Mouse (Mus musculus): ENCODE measurements around the gene BC061237.
"Not testable (repeated sequence)": the region's sequence is repeated elsewhere in the genome, so short reads cannot be mapped to it uniquely, and the experiment has no call there.

Gene BC061237

GRCm38 (mm10) chr14:44492163-44492562, at the start of gene BC061237:
BC061237 (plus strand) TSS chr14:44492463.
- not testable (repeated sequence) for DNase-seq (ENCODE audit: low spot score)

DNA sequence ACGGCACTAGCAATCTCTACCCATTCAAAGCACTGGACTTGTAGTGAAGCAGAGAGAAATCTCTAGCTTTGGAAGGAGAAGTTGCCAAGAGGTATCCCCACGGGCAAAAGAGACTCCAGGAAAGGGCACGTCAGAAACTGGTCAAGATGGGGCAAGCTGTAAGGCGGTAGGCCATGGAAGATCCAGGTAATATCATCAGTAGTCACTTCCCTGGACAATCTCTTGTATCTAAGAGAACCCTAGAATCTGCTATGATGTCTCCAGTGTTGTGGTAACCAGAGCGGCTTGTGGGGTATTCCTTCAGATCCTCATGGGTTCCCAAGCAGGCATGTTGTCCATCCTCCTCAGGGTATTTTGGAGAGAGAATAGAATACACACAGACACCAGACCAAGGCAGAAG, 25.7 kb downstream of the BC061237 start, which contains the start of gene Gm17093:
TSS of gene Gm17093 (plus strand) at position 301 of the 400 bp plus-strand sequence.
- not testable (repeated sequence) for DNase-seq (ENCODE audit: low spot score)

DNA sequence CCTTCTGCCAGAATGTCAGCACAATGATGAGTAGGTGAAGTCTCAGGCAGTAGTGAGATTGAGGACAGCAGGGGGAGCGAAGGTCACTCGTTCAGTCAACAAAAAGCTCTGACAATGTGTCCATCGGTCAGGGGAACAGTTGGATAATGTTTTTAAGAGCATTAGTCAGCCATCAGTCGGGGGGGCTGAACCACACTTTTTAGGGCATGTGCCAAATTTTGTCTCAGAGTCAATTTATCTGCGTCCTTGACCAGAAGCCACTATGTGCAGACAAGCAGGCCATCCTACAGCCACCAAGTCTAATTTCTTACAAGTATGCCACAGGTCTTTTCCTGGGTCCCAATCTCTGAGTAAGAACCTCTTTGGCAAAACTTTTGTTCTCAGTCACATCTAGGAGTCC, 55.7 kb downstream of the BC061237 start:
- DNase-seq (ENCODE audit: low spot score) = not testable (repeated sequence)

All from layer of hippocampus, adult 11-12 months (tissue).